Mouse (Mus musculus): Measurements from ENCODE around the gene Gm28038.
A peak's percentile ranks its signal among the peaks of the same experiment; 100 is the strongest.

Gene Gm28038

DNA sequence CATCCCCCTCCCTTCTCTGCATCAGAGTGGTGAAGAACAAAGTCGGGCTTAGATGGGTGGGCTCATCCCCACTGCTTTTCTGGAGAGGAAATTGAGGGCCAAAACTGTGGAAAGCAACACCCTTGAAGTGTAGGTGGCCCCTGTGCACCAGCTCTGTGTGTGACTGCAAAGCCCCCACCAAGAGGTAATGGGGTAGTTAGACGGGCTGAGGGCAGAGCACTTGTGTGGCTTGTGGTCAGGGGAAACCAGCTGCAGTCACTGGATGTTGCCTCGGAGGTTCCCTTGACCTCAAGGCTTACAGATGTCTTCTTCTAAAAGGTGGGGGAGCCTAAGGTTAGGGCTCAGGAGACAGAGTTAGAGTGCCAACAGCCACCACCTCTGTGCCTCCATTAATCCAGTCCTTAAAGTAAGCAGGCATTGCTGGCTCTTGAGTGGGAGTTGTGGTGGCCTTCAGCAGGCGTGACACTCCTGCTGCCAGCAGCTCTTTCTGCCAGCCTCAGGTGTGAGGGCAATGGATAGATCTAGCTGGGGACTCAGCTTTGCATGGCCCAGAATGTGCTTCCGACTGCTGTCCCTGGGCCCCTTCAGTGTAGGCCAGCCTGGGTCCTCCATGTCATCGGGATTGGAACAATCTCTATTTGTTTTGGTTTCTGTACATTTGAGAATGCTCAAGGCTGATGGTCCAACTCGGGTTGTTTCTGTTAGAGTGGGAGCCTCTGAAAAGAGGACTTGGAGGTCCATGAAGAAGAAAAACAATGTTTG lies 23.0 kb upstream of the Gm28038 start:
- DNase-seq, result no peak

DNA sequence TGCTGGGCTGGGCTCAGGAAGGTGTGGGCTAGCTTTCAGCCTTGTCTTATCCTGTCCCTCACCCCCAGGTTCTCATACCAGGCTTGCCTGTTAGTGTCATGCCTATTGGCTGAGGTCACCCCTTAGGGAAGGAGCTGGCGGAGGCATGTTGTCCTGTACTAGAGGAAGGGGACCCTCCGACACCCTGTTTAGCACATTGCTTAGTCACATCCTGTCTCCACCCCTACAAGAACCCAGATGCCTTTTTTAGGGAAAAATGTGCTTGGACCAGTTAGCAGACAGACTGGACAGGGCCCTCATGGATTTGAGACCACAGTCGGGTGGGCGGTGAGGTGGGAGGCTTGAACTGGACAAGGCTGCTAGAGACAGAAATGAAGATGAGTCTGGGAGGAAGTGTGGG lies 22.2 kb upstream of the Gm28038 start:
- DNase-seq, result peak; percentile 54 to 87

DNA sequence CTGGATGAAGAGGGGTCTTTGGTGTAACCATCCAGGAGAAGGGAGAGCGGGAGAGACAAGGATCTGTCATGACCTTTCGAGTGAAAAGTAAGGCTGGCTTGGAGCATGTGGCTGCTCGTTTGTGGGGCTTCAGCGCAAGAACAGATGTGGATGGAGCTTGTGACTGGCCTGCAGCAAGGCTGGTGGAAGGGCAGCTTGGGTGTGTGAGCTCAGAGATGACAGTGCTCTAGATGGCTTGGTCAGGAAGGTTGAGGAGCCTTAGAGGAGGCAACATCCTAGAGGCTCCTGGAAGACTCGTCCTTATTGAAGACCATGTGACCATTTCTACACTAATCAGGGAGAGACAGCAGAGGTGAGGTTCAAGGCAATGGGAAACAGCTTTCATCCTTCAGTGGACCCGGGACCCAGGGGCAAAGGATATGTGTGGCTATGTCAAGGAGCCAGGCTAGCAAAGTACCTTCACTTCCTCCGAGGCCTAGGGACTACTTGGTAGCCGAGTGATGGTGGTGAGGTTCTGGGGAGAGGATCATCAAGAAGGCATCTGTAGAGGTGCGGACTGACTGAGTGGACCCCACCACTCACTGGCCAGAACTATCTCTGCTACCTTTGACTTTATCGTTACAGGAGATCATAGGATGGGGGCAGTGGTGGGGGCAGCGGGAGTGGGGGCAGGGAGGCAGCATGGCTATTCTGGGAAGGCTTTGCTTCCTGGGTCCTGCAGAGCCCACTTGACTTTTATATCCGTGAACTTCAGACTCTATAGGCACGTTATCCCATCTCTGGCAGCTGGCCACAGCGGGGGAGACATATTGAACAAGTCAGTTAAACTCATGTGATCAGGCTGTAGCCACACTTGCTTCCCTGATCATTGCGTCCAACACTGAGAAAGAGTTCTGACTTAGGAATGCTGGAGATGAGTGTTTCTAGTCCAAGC lies 21.4 kb upstream of the Gm28038 start:
- peak; percentile 56 to 65 for DNase-seq

DNA sequence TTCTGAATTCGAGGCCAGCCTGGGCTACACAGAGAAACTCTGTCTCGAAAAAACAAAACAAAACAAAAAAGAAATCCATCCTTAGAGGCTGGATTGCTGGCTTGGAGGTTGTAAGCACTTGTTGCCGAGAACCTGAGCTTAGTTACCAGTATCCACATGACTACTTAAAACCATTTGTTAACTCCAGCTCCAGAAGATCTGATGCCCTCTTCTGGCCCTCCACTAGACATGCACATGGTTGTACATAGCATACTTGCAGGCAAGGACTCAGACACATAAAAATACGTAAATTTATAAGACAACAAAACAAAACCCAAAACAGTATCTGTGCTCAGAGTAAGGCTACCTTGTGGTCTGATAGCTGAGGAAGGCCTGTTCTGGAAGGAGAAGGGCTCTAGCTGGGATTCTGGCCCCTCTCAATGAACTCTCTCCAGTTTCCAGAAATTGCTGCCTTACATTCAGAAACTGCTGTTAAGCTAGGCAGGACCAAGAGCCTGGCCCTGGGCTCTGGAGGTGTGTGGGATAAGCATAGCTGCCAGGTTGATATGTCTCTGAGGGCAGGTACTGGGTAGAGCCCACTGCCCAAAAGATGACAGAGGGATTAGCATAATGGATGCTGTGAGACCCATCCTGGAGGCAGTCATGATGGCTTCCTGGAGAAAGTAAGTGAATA lies 19.6 kb upstream of the Gm28038 start:
- peak in 1 of 2 experiments; percentile 9 for DNase-seq

DNA sequence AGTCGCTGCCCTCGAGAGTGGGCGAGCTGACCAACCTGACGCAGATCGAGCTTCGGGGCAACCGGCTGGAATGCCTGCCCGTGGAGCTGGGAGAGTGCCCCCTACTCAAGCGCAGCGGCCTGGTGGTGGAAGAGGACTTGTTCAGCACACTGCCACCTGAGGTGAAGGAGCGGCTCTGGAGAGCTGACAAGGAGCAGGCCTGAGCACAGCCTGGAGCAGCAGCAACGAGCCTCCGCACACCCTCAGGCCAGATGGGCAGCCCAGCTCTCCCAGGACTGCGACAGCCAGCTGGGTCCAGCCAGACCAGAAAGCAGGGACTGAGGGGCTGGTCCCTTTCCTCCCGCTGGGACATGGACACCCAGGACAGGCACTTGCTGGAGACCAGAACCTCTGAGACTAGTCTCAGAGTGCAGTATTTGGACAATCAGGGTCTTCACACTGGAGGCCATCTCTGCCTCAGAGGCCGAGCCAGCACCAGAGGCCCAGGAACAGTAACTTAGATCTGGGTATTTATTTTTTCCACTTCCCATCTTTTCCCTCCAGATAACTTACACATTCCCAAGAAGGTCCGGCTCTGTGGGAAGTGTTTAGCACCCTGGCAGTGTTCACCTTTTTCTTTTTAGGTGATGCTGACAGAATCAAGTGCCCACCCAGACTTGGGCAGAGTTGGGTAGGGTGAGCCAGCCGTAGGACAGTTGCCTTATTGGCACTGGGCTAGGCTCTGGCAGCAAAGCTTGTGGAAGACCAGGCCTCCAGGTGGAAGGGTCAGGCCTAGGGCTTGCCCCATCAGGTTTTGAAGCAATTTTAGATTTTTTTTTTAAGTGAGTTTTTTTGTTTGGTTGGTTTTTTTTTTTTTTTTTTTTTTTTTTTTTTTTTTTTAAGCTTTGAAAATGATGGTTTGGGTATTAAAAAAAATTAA lies 18.7 kb upstream of the Gm28038 start:
- peak in 1 of 2 experiments; percentile 5 for DNase-seq

DNA sequence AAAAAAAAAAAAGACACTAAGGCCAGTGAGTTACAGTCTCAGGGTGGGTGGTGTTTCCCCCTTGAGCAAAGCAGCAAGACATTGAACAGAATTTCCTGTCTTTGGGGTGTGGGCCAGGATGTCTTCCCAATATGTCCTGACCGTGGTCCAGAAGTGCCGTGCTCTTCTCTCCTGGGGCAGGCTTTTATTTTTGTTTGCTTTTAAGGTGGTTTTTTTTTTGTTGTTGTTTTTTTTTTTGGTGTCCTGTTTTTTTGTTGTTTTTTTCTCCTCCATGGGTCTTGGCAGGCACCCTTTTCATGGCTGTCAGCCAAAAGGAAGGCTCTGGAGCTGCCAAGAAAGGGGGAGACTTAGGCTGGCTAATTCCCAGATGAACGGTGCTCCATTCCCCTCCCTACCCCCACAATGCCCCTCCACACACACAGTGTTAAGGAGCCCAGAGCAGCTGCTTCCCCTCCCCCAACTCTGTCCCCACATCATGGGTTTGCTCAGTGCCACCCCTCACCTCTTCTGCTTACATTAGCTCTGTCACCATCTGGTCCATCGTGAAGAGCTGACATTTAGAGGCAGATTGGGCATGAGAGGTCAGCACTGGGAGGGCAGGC lies 17.9 kb upstream of the Gm28038 start:
- DNase-seq, result peak; percentile 86 to 88

DNA sequence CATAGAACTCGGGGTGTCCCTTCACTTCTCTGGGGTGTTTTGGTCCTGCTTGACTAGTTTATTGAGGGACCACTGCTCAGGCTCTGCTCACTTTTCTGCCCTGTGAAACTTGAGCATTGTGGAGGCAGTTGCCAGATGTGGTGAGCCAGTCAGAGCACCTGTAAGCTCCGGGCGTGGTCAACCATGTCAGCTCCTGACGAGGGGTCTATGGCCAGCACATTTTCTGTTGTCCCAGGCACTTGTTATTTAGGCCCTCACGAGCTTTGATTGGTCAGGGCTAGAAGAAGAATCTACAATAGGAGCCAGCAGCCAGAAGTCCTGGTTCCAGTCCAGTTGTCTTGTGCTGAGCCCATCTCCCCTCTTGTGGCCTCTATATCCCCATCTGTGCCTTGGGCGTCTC lies 17.0 kb upstream of the Gm28038 start:
- no peak for DNase-seq

DNA sequence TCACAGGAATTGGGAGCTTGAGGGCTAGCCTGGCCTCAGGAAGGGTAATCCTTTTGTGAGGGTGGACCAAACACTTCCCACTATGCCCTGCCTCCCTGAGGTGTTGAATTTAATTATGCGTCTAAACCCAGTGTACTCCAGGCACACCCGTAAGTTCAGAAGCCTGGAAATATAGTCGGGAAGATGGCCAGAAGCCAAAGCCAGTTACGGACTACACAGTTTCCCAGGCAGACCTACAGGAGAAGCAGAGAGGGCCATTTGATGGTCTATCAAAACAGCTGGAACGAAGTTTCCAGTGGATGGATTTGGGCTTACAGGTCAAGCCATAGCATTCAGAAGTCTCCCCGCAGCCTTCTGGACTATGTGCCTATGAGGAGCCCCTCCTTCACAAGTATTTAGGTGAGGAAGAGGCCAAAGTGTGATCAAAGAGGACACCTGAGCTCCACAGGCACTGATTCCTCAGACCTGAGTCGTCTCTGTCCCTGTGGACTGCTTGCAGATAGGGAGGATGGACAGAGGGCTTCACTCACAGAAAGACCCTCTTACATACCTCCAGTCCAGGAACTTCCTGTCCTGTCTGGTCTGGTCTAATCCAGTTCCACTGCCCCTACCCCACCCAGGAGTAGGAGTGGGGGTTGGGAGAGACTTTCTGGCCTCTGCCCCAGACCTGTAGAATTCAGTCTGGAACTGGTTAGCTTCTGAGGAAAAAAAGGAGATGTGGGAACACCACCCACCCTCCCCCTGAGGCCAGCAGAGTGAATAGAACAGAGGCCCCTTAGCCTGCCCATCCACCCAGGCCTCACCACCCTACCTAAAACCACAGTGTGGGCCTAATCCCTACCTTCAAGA lies 15.9 kb upstream of the Gm28038 start:
- peak; percentile 50 to 61 for DNase-seq

DNA sequence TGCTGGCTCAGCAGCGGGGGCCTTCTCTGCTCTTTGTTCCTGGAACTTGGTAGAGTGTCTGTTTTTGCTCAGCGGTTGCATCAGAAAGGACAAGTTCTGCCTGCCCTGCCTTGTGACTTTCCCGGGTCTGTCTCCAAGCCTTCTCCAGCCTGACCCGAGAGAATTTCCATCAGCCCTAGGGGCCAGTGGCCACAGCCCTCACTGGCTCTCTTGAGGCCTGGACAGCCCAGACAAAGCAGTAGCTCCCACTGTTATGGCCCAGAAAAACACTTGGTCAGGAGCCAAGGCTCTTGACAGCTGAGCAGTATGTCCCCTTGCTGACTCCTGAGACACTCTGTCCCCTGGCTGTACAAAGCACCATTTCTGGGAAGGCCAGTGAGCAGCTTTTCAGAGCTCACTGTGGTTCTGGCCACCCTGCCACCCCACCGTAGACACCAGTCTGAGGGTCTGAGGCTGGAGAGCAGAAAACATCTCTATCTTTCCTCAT lies 15.0 kb upstream of the Gm28038 start, which contains the start of gene Phyhd1:
Gene Phyhd1, plus strand, starts transcription at position 437 of the 487 bp plus-strand sequence.
- DNase-seq, result peak; percentile 84 to 96

DNA sequence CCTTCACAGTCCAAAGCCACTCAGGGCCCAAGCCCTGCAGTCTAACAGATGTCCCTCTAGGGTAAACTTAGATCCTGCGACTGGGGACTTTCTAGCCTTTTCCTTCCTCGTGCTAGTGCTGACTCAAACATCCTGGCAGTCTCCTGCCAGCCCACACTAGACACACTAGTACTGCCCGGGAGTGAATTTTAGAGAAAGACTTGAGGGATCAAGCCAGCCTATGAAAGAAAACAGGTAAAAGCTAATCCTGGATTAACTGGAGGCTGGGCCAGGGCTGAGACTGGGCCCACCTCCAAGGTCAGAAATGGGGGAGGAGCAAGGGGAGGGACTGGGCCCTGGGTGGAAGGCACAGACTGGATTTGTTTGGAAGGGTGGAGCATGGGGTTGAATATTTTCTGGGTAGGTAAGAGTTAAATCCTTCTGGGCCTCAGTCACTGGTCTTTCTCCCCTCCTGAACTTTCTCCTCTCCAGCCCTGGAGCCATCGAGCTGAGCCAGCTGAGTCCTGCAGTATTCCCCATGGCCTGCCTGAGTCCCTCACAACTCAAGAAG lies 14.4 kb upstream of the Gm28038 start:
- peak; percentile 91 to 94 for DNase-seq

DNA sequence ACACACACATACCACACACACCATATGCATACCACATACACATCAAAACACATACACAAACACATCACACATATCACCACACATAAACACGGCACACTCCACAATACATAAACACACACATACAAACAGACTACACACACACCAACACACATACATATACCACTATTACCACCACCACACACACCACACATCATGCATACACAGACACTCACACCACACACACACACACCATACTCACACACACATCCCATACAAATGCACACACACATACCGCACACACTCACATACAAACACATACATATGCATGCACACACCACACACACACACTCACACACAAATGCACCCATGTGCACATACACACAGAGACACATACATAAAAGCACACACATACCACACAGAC lies 13.4 kb upstream of the Gm28038 start:
- DNase-seq, result no peak

DNA sequence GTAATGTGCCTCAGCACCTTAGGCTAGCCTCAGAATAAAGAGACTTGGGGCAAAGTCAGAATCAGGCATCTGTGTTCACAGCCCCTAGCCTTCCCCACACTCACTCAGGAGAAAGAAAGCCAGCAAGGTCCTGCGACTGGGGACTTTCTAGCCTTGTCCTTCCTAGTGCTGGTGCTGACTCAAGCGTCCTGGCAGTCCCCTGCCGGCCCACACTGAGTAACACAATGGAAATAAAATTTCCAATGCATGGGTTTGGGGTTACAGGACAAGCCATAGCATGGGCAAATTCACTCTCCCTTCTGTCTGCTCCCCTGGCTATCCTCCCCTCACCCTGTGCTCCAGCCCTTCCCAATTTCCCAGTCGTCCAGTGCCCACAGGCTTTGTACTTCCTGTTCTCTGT lies 12.5 kb upstream of the Gm28038 start:
- DNase-seq, result no peak

DNA sequence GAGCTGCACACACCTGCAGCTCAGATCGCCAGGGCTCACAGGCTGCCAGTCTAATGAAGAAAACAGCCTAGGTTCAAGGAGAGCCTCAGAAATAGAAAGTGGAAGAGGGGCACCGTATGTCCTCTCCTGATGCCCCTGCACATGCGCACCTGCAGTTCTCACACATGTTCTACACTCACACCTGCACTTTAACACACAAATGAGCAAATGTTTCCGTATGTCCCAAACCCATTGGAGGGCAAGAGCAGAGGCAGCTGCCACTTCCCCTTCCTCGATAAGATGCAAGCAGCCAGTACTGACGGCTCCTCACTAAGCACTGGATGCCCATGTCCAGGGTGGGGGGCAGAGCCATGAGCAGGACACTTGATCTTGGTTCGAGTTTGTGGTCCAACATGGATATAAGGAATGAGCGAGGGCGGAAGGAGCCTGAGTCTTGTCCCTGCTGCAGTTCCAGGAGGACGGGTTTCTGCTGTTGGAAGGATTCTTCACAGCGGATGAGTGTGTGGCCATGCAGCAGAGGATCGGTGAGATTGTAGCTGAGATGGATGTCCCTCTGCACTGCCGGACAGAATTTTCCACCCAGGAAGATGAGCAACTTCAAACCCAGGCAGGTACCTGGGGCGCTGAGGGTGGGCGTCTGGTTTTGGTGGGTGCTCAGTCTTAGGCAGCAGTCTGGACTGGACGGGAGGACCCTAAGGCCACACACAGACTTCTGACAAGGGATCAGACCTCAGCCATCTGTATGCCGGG lies 11.4 kb upstream of the Gm28038 start:
- DNase-seq, result no peak

DNA sequence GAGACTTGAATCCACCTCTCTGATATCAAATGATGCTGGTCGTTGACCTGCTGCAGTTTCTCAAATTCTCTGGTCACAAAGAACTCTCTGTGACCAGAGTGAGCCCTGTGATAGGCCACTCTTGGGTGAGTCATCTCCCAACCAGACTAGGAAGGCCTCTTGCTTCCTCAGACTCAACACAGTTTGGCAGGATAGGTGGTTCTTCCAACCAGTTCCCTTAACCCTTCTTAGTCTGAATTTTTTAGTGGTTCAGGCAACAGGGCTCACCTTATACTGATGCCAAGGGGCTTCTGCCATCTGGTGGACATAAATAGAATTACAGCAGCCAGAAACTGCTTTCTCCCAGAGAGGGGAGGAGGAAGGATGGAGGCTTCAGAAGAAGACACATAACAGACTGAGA lies 10.7 kb upstream of the Gm28038 start:
- peak; percentile 72 to 89 for DNase-seq

DNA sequence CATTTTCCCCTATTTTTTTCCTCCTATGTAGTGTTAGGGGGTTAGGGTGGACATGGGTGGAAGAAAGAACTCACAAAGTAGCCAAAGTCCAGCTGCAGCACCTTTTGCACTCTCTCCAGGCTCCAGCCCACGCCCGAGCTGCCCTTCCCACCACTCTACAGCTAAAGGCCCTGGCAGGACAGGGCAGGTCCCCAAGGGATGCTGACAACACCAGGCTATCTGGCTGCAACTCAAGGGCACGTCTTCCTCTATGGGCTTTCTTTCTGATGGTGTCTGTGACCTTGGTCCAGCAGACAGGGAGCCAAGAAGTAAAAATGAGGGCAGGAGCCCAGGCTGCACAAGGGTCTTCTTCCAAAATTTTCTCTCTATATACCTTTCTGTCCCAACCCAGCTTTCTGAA lies 808 bp downstream of the Gm28038 start:
- no peak for DNase-seq

DNA sequence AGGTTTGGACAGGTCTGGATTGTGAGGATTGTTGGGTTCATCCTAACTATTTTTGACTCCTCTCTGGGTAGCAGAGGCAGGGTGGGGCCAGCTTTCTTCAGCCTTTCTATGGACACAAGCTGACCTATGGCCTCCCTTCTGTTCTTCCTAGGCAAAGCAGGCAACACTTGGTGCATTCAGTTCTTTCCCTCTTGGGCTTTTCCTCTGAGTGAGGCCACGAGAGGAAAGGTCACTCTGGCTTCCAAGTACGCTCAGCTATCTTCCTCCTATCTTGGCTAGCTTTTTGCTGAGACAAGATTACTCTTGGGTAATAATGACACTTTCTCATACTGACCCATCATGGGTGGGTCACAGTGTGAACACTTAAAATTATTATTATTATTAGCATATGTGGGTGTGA lies 2.4 kb downstream of the Gm28038 start:
- DNase-seq, result no peak

DNA sequence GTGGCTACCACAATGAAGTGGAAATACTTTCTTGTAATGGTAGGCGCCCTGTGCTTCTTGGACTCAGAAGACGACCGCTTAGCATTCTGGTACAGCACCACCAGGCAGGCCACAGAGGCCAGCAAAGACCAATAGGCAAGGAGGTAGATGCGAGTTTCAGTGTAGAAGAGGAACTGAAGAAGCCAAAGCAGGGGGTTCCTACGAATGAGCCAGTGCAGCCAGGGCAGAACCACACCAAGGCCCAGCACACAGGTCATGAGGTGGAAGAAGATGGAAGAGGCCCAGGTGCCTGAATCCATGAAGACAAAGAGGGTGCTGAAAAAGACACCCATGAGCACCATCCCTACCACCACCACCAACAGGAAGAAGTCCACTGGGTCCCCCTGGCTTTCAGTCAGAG lies 4.2 kb downstream of the Gm28038 start:
- no peak for DNase-seq

DNA sequence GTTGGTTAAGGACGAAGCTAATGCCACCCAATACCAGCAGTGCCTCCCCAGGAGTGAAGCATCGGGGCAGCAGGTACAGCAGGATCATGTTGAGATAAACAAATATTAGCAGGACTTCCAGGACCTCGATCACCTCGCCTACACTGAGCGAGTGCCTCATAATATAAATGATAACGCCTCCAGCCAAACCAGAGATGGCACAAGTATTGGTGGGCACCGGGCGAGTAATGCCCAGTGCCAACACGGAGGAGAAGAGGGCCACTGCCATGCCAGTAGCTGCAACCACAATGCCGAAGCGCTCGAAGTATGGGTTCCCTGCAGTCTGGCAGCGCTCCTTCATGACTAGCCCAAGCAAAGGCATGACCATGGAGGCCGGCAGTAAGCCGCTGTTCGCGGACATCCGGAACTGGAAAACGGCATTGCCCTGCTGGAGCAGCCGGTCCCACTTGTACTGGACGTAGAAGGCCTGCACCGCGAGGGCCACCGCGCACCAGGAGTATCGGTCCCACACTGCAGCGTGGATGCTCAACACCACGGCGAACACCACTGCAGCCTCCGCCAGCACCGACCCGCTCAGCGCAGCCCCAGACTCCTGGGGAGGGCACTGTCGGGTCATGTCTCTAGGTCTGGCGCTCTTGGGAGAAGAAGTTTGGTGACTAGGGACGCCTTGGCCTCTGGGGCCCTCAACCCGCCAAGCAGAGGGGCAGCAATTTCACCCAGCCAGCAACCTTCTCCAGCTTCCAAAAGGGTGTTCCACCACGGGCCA lies 4.8 kb downstream of the Gm28038 start:
- peak in 1 of 2 experiments; percentile 42 for DNase-seq
